Mouse (Mus musculus) right cerebral cortex, postnatal 14 days (tissue): ENCODE measurements around the gene Yeats2.

Experiments used
- DNase-seq: peaks from one replicate; pipeline ENCODE4 v3.0.0; 2022

Gene Yeats2

GRCm38 (mm10) chr16:20192043-20192442 is 51.2 kb downstream of the Yeats2 start:
- no peak for DNase-seq

- no peak for DNase-seq
Observed at GRCm38 (mm10) chr16:20195546-20195945, 54.7 kb downstream of the Yeats2 start.

GRCm38 (mm10) chr16:20196962-20197361 is 56.1 kb downstream of the Yeats2 start:
- DNase-seq, result no peak

GRCm38 (mm10) chr16:20199501-20200201 is 58.8 kb downstream of the Yeats2 start:
- DNase-seq, result no peak

- no peak for DNase-seq
Observed at GRCm38 (mm10) chr16:20213591-20214226, 72.8 kb downstream of the Yeats2 start.

- DNase-seq, result no peak
Observed at GRCm38 (mm10) chr16:20222726-20223125, 81.9 kb downstream of the Yeats2 start.

GRCm38 (mm10) chr16:20226676-20227075 is 85.8 kb downstream of the Yeats2 start:
- DNase-seq, result no peak

GRCm38 (mm10) chr16:20227504-20227903 is 86.6 kb downstream of the Yeats2 start:
- DNase-seq, result no peak

GRCm38 (mm10) chr16:20228167-20228566 is 87.3 kb downstream of the Yeats2 start:
- DNase-seq, result no peak

- no peak for DNase-seq
Observed at GRCm38 (mm10) chr16:20234406-20234805, 93.5 kb downstream of the Yeats2 start.

- no peak for DNase-seq
Observed at GRCm38 (mm10) chr16:20237426-20237825, 96.6 kb downstream of the Yeats2 start.

- no peak for DNase-seq
Observed at GRCm38 (mm10) chr16:20238646-20239045, 97.8 kb downstream of the Yeats2 start.

GRCm38 (mm10) chr16:20240468-20241414 is 99.9 kb downstream of the Yeats2 start, which contains the start of gene Map6d1:
Gene Map6d1 (minus strand): TSS chr16:20241358.
- DNase-seq, result peak; percentile 62

GRCm38 (mm10) chr16:20247103-20247502 is 106.2 kb downstream of the Yeats2 start:
- DNase-seq, result no peak

- DNase-seq, result no peak
Observed at GRCm38 (mm10) chr16:20248442-20249174, 107.7 kb downstream of the Yeats2 start.

- DNase-seq, result no peak
Observed at GRCm38 (mm10) chr16:20257926-20258325, 117.1 kb downstream of the Yeats2 start.

GRCm38 (mm10) chr16:20265089-20265488 is 124.2 kb downstream of the Yeats2 start:
- DNase-seq, result no peak

- DNase-seq, result no peak
Observed at GRCm38 (mm10) chr16:20271339-20271738, 130.5 kb downstream of the Yeats2 start.

- no peak for DNase-seq
Observed at GRCm38 (mm10) chr16:20272994-20273393, 132.1 kb downstream of the Yeats2 start.

GRCm38 (mm10) chr16:20279395-20279794 is 138.5 kb downstream of the Yeats2 start:
- no peak for DNase-seq

- DNase-seq, result no peak
Observed at GRCm38 (mm10) chr16:20280238-20280637, 139.4 kb downstream of the Yeats2 start.
